Mouse (Mus musculus) megakaryocyte, embryonic 14.5 days (primary cell): Measurements from ENCODE around the gene Elavl2. TPM values are rescaled to one million over a fixed set of nuclear protein-coding genes. Genes with fewer than 3 reads are reported as not detected.

ENCODE experiments used
- H3K27me3 ChIP-seq: replicated peaks from 2 replicates; pipeline ENCODE3; 2012; ENCODE audit warnings: inconsistent platforms
- H3K36me3 ChIP-seq: replicated peaks from 2 replicates; pipeline ENCODE3; 2012; ENCODE audit warnings: low read length, inconsistent platforms, mixed read lengths
- H3K4me1 ChIP-seq: 2 replicates; pipeline ENCODE4 v1.6.1; 2012; ENCODE audit warnings: inconsistent platforms
- H3K4me3 ChIP-seq: replicated peaks from 2 replicates; pipeline ENCODE3; 2012; ENCODE audit warnings: moderate library complexity, mild to moderate bottlenecking, inconsistent platforms
- H3K9me3 ChIP-seq: 2 replicates; pipeline ENCODE4 v1.6.1; 2012; ENCODE audit warnings: inconsistent platforms
- FLI1 ChIP-seq: IDR thresholded peaks from 2 replicates; pipeline ENCODE4 v1.6.1; 2012; ENCODE audit warnings: low read length, inconsistent platforms, mixed read lengths
- GATA1 ChIP-seq: IDR thresholded peaks from 3 replicates; pipeline ENCODE4 v1.6.1; 2012; ENCODE audit warnings: mixed read lengths, low read length, inconsistent platforms, borderline replicate concordance
- polyA plus RNA-seq: library from polyadenylated mRNA; stranded (reverse); fragments of >175 nt; gene quantifications from 2 replicates; pipeline ENCODE4 v1.2.3, GENCODE M21; 2012; ENCODE audit warnings: low replicate concordance; ENCODE audit not compliant: insufficient read depth

Gene Elavl2
- polyA plus RNA-seq, 1 experiment, result 0.10 TPM

GRCm38 (mm10) chr4:91223811-91224210 lies 176.8 kb downstream of the Elavl2 start:
- Histone ChIP-seq H3K9me3 (peaks cover 12% of the 10 kb centered on the region; the same call in 1 of the 2 replicates), H3K4me1 (no peaks in the 10 kb centered on the region), H3K27me3 (no peaks in the 10 kb centered on the region), H3K36me3 (no peaks in the 10 kb centered on the region), H3K4me3 (no peak overlapping the region)
- TF ChIP-seq FLI1, result no peak
- TF ChIP-seq GATA1, result no peak

- TF ChIP-seq FLI1 (no peak), GATA1 (no peak)
- H3K9me3 ChIP-seq, result peaks cover 6% of the 10 kb centered on the region; the same call in 1 of the 2 replicates
- no peaks in the 10 kb centered on the region for H3K27me3 ChIP-seq
Observed at GRCm38 (mm10) chr4:91219322-91219721, 181.3 kb downstream of the Elavl2 start.

GRCm38 (mm10) chr4:91213917-91214316 lies 186.7 kb downstream of the Elavl2 start:
- Histone ChIP-seq H3K4me3 (no peak overlapping the region), H3K36me3 (no peaks in the 10 kb centered on the region), H3K27me3 (no peaks in the 10 kb centered on the region), H3K9me3 (0 out of 2 replicates have a peak, but pooled peaks cover 5% of the 10 kb centered on the region), H3K4me1 (no peaks in the 10 kb centered on the region)
- TF ChIP-seq FLI1 (no peak), GATA1 (no peak)

More at GRCm38 (mm10) chr4:91219322-91219721, 181.3 kb downstream of the Elavl2 start:
- no peaks in the 10 kb centered on the region for H3K36me3 ChIP-seq
- no peak overlapping the region for H3K4me3 ChIP-seq
- no peaks in the 10 kb centered on the region for H3K4me1 ChIP-seq

- Histone ChIP-seq H3K9me3 (0 out of 2 replicates have a peak, but pooled peaks cover 5% of the 10 kb centered on the region), H3K4me3 (no peak overlapping the region)
Observed at GRCm38 (mm10) chr4:91208415-91209292, 191.9 kb downstream of the Elavl2 start.

More at GRCm38 (mm10) chr4:91208415-91209292, 191.9 kb downstream of the Elavl2 start:
- H3K36me3 ChIP-seq, result no peaks in the 10 kb centered on the region
- TF ChIP-seq GATA1 (no peak), FLI1 (no peak)
- H3K27me3 ChIP-seq, result no peaks in the 10 kb centered on the region
- H3K4me1 ChIP-seq, result no peaks in the 10 kb centered on the region
